In genomic region chr1:163995609-163995913, GRCm38 (mm10) we compare ENCODE assay signal across 9 mouse cellular contexts. TPM values are rescaled to one million over a fixed set of nuclear protein-coding genes. Genes with fewer than 3 reads are reported as not detected.
DNase-seq lines count a peak whose midpoint lies in the region; ATAC-seq and TF ChIP-seq lines count a peak whose summit lies in the region.
"Had no signal": no experiment of that assay in that cellular context is flagged by ENCODE, and none has a peak within 500 bp of the region (broad histone marks: within the 10 kb centered on the region; RNA-seq: fewer than 3 reads in every experiment).

No protein-coding gene starts in this region.

- no peaks in the 10 kb centered on the region for H3K36me3 ChIP-seq in limb, embryonic 11.5 days (ENCODE audit: control insufficient read depth, insufficient read depth, low read length)
- no peaks in the 10 kb centered on the region for H3K36me3 ChIP-seq in neural tube, embryonic 14.5 days (ENCODE audit: control insufficient read depth, insufficient read depth, low read length)

- no peak for TF ChIP-seq CTCF in layer of hippocampus, adult 2 months (conservative IDR thresholded peaks at IDR 0.05)
- no peak for TF ChIP-seq CTCF in embryonic fibroblast, embryonic 13.5 days (IDR thresholded peaks at IDR 0.05; ENCODE audit: borderline replicate concordance, insufficient read depth, low read length)

- peak overlapping the region; percentile 55; the same call in 1 of the 2 replicates for H3K4me2 ChIP-seq in limb, embryonic 11.5 days (ENCODE audit: low read depth, severe bottlenecking)
- H3K4me2 ChIP-seq in neural tube, embryonic 14.5 days (ENCODE audit: low read depth, low read length) = peak overlapping the region; percentile 62

- no peak overlapping the region for H3K27ac ChIP-seq in layer of hippocampus, adult 2 months
- H3K27ac ChIP-seq in embryonic fibroblast, embryonic 13.5 days (ENCODE audit: insufficient read depth, low read length) = no peak overlapping the region
- H3K27ac ChIP-seq in limb, embryonic 11.5 days (replicated peaks; ENCODE audit: low read depth, low read length) = no peak overlapping the region
- no peak overlapping the region for H3K27ac ChIP-seq in neural tube, embryonic 14.5 days (ENCODE audit: low read depth, low read length)

- H3K4me3 ChIP-seq in layer of hippocampus, adult 2 months = peak overlapping the region; percentile 91
- H3K4me3 ChIP-seq in embryonic fibroblast, embryonic 13.5 days (ENCODE audit: insufficient read depth, low read length) = peak overlapping the region; percentile 79
- no peak overlapping the region for H3K4me3 ChIP-seq in limb, embryonic 11.5 days (ENCODE audit: low read depth, low read length)
- peak overlapping the region; percentile 50 for H3K4me3 ChIP-seq in neural tube, embryonic 14.5 days (ENCODE audit: low read depth, low read length)

- no peaks in the 10 kb centered on the region for H3K9me3 ChIP-seq in limb, embryonic 11.5 days (ENCODE audit: control insufficient read depth, low read length)
- no peaks in the 10 kb centered on the region for H3K9me3 ChIP-seq in neural tube, embryonic 14.5 days (ENCODE audit: control insufficient read depth, low read length)

- H3K4me1 ChIP-seq in embryonic fibroblast, embryonic 13.5 days (ENCODE audit: control insufficient read depth, insufficient read depth, low read length) = no peaks in the 10 kb centered on the region
- H3K4me1 ChIP-seq in limb, embryonic 11.5 days (ENCODE audit: control insufficient read depth, insufficient read depth, low read length) = 0 out of 2 replicates have a peak, but pooled peaks cover 3% of the 10 kb centered on the region
- no peaks in the 10 kb centered on the region for H3K4me1 ChIP-seq in neural tube, embryonic 14.5 days (ENCODE audit: control insufficient read depth, insufficient read depth, low read length)

- 86% methylated on average over 1 of the region's 2 CpGs for WGBS in limb, embryonic 11.5 days
- WGBS in neural tube, embryonic 14.5 days = 85% methylated on average over 1 of the region's 2 CpGs

- no peak for DNase-seq in layer of hippocampus, adult 2 months (ENCODE audit: low spot score in 2 of 2)
- no peak for DNase-seq in layer of hippocampus, adult 18-20 months (ENCODE audit: low spot score in 2 of 2)
- DNase-seq in limb, embryonic 11.5 days (ENCODE audit: low spot score) = no peak
- DNase-seq in natural killer cell, adult 2 months (ENCODE audit: low spot score in 2 of 2) = no peak
- no peak for DNase-seq in left cerebral cortex, adult 8-10 months (ENCODE audit: low spot score in 2 of 2)
- no peak for DNase-seq in urinary bladder, postnatal 36 days (ENCODE audit: low spot score in 2 of 2)
- DNase-seq: lung, postnatal 14 days had no signal

- H3K27me3 ChIP-seq in limb, embryonic 11.5 days (ENCODE audit: control insufficient read depth, insufficient read depth, low read length) = no peaks in the 10 kb centered on the region
- H3K27me3 ChIP-seq in neural tube, embryonic 14.5 days (ENCODE audit: control insufficient read depth, insufficient read depth, low read length) = no peaks in the 10 kb centered on the region

- TF ChIP-seq POLR2A in embryonic fibroblast, embryonic 13.5 days (IDR thresholded peaks at IDR 0.05; ENCODE audit: low read depth, low read length) = no peak

- no peak for ATAC-seq in limb, embryonic 11.5 days (ENCODE audit: insufficient number of reproducible peaks, low FRiP score, low TSS enrichment, low read depth)
- no peak for ATAC-seq in neural tube, embryonic 14.5 days (ENCODE audit: low read depth)

- 0 out of 2 replicates have a peak overlapping the region, but pooled peaks have one; percentile 77 for H3K9ac ChIP-seq in limb, embryonic 11.5 days (ENCODE audit: low read length)
- peak overlapping the region; percentile 67; the same call in 1 of the 2 replicates for H3K9ac ChIP-seq in neural tube, embryonic 14.5 days (replicated peaks; ENCODE audit: low read depth, low read length)

RNA-seq across cellular contexts. Expression of gene Mettl18, which starts 0.9 kb away (rescaled TPM):
- total RNA-seq in layer of hippocampus, adult 2 months (2021) = 1 to 10 TPM; 6.9 to 7.8 TPM
- total RNA-seq in layer of hippocampus, adult 18-20 months (2021) = 1 to 10 TPM; 7.4 to 7.6 TPM
- 2.8 and 4.1 TPM in 2 replicates for polyA plus RNA-seq in embryonic fibroblast, embryonic 13.5 days (2011; ENCODE audit: insufficient read length, low read depth, missing spikeins)
- 11.9 and 13.2 TPM in 2 replicates for polyA plus RNA-seq in limb, embryonic 11.5 days (2014; fragmentation: Nextera tagmentation; extraction: Ambion mirVana)
- polyA plus RNA-seq in neural tube, embryonic 14.5 days (2014; fragmentation: Nextera tagmentation; extraction: Ambion mirVana) = 7.5 and 10.1 TPM in 2 replicates
- 1 to 10 TPM; 5.4 to 6.3 (median 5.9) TPM for total RNA-seq in left cerebral cortex, adult 8-10 months (2022)

RNA-seq across cellular contexts. Expression of gene BC055324, which starts 1.0 kb away (rescaled TPM):
- total RNA-seq in layer of hippocampus, adult 2 months (2021) = under 1 TPM; 0.66 to 0.95 TPM
- total RNA-seq in layer of hippocampus, adult 18-20 months (2021) = 1 to 10 TPM; 1.3 to 1.4 TPM
- 9.8 and 12.6 TPM in 2 replicates for polyA plus RNA-seq in embryonic fibroblast, embryonic 13.5 days (2011; ENCODE audit: insufficient read length, low read depth, missing spikeins)
- polyA plus RNA-seq in limb, embryonic 11.5 days (2014; fragmentation: Nextera tagmentation; extraction: Ambion mirVana) = 45.2 and 47.9 TPM in 2 replicates
- polyA plus RNA-seq in neural tube, embryonic 14.5 days (2014; fragmentation: Nextera tagmentation; extraction: Ambion mirVana) = 3.6 and 4.2 TPM in 2 replicates
- total RNA-seq in left cerebral cortex, adult 8-10 months (2022) = 1 to 10 TPM in 3 of 4 experiments, under 1 TPM in 1; 0.95 to 2.5 (median 1.5) TPM

RNA-seq across cellular contexts. Expression of gene Sele, which starts 52.5 kb away (rescaled TPM):
- not detected for total RNA-seq in layer of hippocampus, adult 2 months (2021)
- not detected for total RNA-seq in layer of hippocampus, adult 18-20 months (2021)
- 0.18 and 0.33 TPM in 2 replicates for polyA plus RNA-seq in embryonic fibroblast, embryonic 13.5 days (2011; ENCODE audit: insufficient read length, low read depth, missing spikeins)
- 0.06 TPM in 1 of 2 replicates, not detected in the other for polyA plus RNA-seq in limb, embryonic 11.5 days (2014; fragmentation: Nextera tagmentation; extraction: Ambion mirVana)
- not detected in 2 replicates for polyA plus RNA-seq in neural tube, embryonic 14.5 days (2014; fragmentation: Nextera tagmentation; extraction: Ambion mirVana)
- total RNA-seq in left cerebral cortex, adult 8-10 months (2022) = under 1 TPM in 1 of 4 experiments, not detected in 3; 0.12 TPM
